Mouse (Mus musculus): ENCODE measurements around the gene Mfn1.

DNA sequence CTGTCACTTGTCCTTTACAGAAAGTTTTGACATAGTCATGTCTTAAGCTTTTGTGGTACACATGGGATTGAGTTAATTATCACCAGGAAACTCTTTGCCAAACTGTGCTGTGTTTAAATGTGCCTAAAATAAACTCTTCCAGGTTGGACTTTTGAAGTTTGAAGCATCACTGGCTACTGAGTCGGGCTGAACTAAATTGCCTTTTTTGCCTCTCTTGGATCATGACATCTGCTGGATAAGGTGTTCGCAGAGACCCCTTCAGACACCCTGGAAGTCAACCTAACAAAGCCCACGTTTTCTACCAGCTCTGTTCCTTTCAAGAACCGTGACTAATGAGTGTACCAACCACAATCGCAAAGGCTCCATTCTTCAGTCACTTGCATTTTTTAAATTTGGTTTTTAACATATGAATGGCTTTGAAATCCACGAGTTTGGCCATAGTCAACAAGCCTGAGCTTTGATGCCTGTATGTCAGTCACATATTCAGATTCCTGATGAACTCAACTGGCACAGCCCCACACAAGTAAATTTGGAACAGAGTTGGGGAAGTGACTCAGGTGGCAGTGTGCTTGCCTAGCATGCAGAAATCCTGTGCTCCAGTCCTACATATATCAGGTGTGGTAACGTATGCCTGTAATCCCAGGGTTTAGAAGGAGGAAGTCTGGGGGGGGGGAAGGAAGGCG is 34.0 kb upstream of the Mfn1 start:
- TF ChIP-seq POLR2A (IDR thresholded peaks at IDR 0.05; ENCODE audit: control insufficient read depth, low read depth, low read length) (no peak), CTCF (IDR thresholded peaks at IDR 0.05; ENCODE audit: control insufficient read depth, insufficient read depth, insufficient replicate concordance, low read depth, low read length) (no peak)
